Mouse (Mus musculus): ENCODE measurements around the gene Lrch3.

- TF ChIP-seq POLR2A (IDR thresholded peaks at IDR 0.05; ENCODE audit: insufficient read length, low read depth) = no peak
- no peak for TF ChIP-seq POLR2AphosphoS2 (IDR thresholded peaks at IDR 0.05; ENCODE audit: insufficient read length, low read depth)
- no peak for TF ChIP-seq MYOG (IDR thresholded peaks at IDR 0.05; ENCODE audit: control insufficient read depth in 1 of 3, insufficient read depth in 1 of 3, insufficient read length in 2 of 3, low read depth in 2 of 3)
- no peak for TF ChIP-seq USF1 (IDR thresholded peaks at IDR 0.05; ENCODE audit: low read depth)
- no peak for TF ChIP-seq CEBPB (IDR thresholded peaks at IDR 0.05; ENCODE audit: insufficient read depth, poor library complexity, severe bottlenecking)
- TF ChIP-seq TCF3 (IDR thresholded peaks at IDR 0.05; ENCODE audit: insufficient read length, low read depth) = no peak
- TF ChIP-seq TCF12 (IDR thresholded peaks at IDR 0.05; ENCODE audit: insufficient read depth, poor library complexity, severe bottlenecking) = no peak
- TF ChIP-seq SRF (IDR thresholded peaks at IDR 0.05; ENCODE audit: control insufficient read depth, insufficient read length, low read depth) = no peak
- no peak for TF ChIP-seq MAX (IDR thresholded peaks at IDR 0.05; ENCODE audit: low read depth)
Observed at GRCm38 (mm10) chr16:33064636-33065035, 150.7 kb downstream of the Lrch3 start.
